Mouse (Mus musculus): Measurements from ENCODE around the gene Tor4a. TPM values are rescaled to one million over a fixed set of nuclear protein-coding genes. Genes with fewer than 3 reads are reported as not detected.

Gene Tor4a
- polyA plus RNA-seq, 1 experiment from 2014 or later = 5.5 TPM

Other genes with a start within 250 kb of the Tor4a start
- 14.3 and 15.3 TPM in 2 replicates for gene Zmynd19, start 247.1 kb downstream of the Tor4a start, polyA plus RNA-seq (2015; fragmentation: Nextera tagmentation; extraction: Ambion mirVana)
- 10.1 and 11.7 TPM in 2 replicates for gene Dph7, start 234.5 kb downstream of the Tor4a start, polyA plus RNA-seq (2015; fragmentation: Nextera tagmentation; extraction: Ambion mirVana)
- 110 and 123 TPM in 2 replicates for gene Mrpl41, start 221.8 kb downstream of the Tor4a start, polyA plus RNA-seq (2015; fragmentation: Nextera tagmentation; extraction: Ambion mirVana)
- 12.0 and 12.8 TPM in 2 replicates for gene Pnpla7, start 220.9 kb downstream of the Tor4a start, polyA plus RNA-seq (2015; fragmentation: Nextera tagmentation; extraction: Ambion mirVana)
- 8.0 and 10.2 TPM in 2 replicates for gene Nsmf, start 142.5 kb downstream of the Tor4a start, polyA plus RNA-seq (2015; fragmentation: Nextera tagmentation; extraction: Ambion mirVana)
- gene Entpd8, start 116.6 kb downstream of the Tor4a start, polyA plus RNA-seq (2015; fragmentation: Nextera tagmentation; extraction: Ambion mirVana) = 1.6 and 2.2 TPM in 2 replicates
- gene Noxa1, start 101.7 kb downstream of the Tor4a start, polyA plus RNA-seq (2015; fragmentation: Nextera tagmentation; extraction: Ambion mirVana) = 1.1 and 1.6 TPM in 2 replicates
- 2.5 and 2.6 TPM in 2 replicates for gene Nrarp, start 16.1 kb downstream of the Tor4a start, polyA plus RNA-seq (2015; fragmentation: Nextera tagmentation; extraction: Ambion mirVana)
- gene Nelfb, start 14.6 kb upstream of the Tor4a start, polyA plus RNA-seq (2015; fragmentation: Nextera tagmentation; extraction: Ambion mirVana) = 42.8 and 43.3 TPM in 2 replicates
- not detected in 2 replicates for gene Stpg3, start 17.8 kb upstream of the Tor4a start, polyA plus RNA-seq (2015; fragmentation: Nextera tagmentation; extraction: Ambion mirVana)
- not detected in 2 replicates for gene Fam166a, start 21.9 kb upstream of the Tor4a start, polyA plus RNA-seq (2015; fragmentation: Nextera tagmentation; extraction: Ambion mirVana)
- gene Tubb4b, start 27.8 kb upstream of the Tor4a start, polyA plus RNA-seq (2015; fragmentation: Nextera tagmentation; extraction: Ambion mirVana) = 835 and 850 TPM in 2 replicates
- gene Slc34a3, start 37.5 kb upstream of the Tor4a start, polyA plus RNA-seq (2015; fragmentation: Nextera tagmentation; extraction: Ambion mirVana) = not detected in 2 replicates
- gene Rnf224, start 39.9 kb upstream of the Tor4a start, polyA plus RNA-seq (2015; fragmentation: Nextera tagmentation; extraction: Ambion mirVana) = not detected in 2 replicates
- 0.60 and 0.74 TPM in 2 replicates for gene Rnf208, start 45.4 kb upstream of the Tor4a start, polyA plus RNA-seq (2015; fragmentation: Nextera tagmentation; extraction: Ambion mirVana)
- not detected in 2 replicates for gene Cysrt1, start 45.6 kb upstream of the Tor4a start, polyA plus RNA-seq (2015; fragmentation: Nextera tagmentation; extraction: Ambion mirVana)
- gene AL732309.1, start 50.0 kb upstream of the Tor4a start, polyA plus RNA-seq (2015; fragmentation: Nextera tagmentation; extraction: Ambion mirVana) = 2.1 and 2.7 TPM in 2 replicates
- 13.5 and 14.7 TPM in 2 replicates for gene Tmem203, start 58.6 kb upstream of the Tor4a start, polyA plus RNA-seq (2015; fragmentation: Nextera tagmentation; extraction: Ambion mirVana)
- 5.6 and 6.1 TPM in 2 replicates for gene Tprn, start 65.7 kb upstream of the Tor4a start, polyA plus RNA-seq (2015; fragmentation: Nextera tagmentation; extraction: Ambion mirVana)
- 158 and 162 TPM in 2 replicates for gene Ssna1, start 75.6 kb upstream of the Tor4a start, polyA plus RNA-seq (2015; fragmentation: Nextera tagmentation; extraction: Ambion mirVana)
- gene Anapc2, start 75.6 kb upstream of the Tor4a start, polyA plus RNA-seq (2015; fragmentation: Nextera tagmentation; extraction: Ambion mirVana) = 50.5 and 51.0 TPM in 2 replicates
- not detected in 2 replicates for gene Tmem210, start 91.3 kb upstream of the Tor4a start, polyA plus RNA-seq (2015; fragmentation: Nextera tagmentation; extraction: Ambion mirVana)
- not detected in 2 replicates for gene Lrrc26, start 93.0 kb upstream of the Tor4a start, polyA plus RNA-seq (2015; fragmentation: Nextera tagmentation; extraction: Ambion mirVana)
- gene Grin1, start 122.3 kb upstream of the Tor4a start, polyA plus RNA-seq (2015; fragmentation: Nextera tagmentation; extraction: Ambion mirVana) = 0.12 and 0.41 TPM in 2 replicates
- 18.8 and 27.1 TPM in 2 replicates for gene Man1b1, start 135.5 kb upstream of the Tor4a start, polyA plus RNA-seq (2015; fragmentation: Nextera tagmentation; extraction: Ambion mirVana)
- gene Dpp7, start 159.5 kb upstream of the Tor4a start, polyA plus RNA-seq (2015; fragmentation: Nextera tagmentation; extraction: Ambion mirVana) = 9.0 and 10.5 TPM in 2 replicates
- gene Uap1l1, start 168.8 kb upstream of the Tor4a start, polyA plus RNA-seq (2015; fragmentation: Nextera tagmentation; extraction: Ambion mirVana) = 13.4 and 16.1 TPM in 2 replicates
- 30.0 and 30.6 TPM in 2 replicates for gene Sapcd2, start 175.4 kb upstream of the Tor4a start, polyA plus RNA-seq (2015; fragmentation: Nextera tagmentation; extraction: Ambion mirVana)
- gene Entpd2, start 199.0 kb upstream of the Tor4a start, polyA plus RNA-seq (2015; fragmentation: Nextera tagmentation; extraction: Ambion mirVana) = 0.40 and 0.41 TPM in 2 replicates
- 4.2 and 5.1 TPM in 2 replicates for gene Npdc1, start 202.5 kb upstream of the Tor4a start, polyA plus RNA-seq (2015; fragmentation: Nextera tagmentation; extraction: Ambion mirVana)
- gene Fut7, start 226.4 kb upstream of the Tor4a start, polyA plus RNA-seq (2015; fragmentation: Nextera tagmentation; extraction: Ambion mirVana) = 0.56 and 0.97 TPM in 2 replicates
- 1.4 and 1.6 TPM in 2 replicates for gene Abca2, start 231.8 kb upstream of the Tor4a start, polyA plus RNA-seq (2015; fragmentation: Nextera tagmentation; extraction: Ambion mirVana)

Data from liver, embryonic 13.5 days (tissue).